Mouse (Mus musculus) left cerebral cortex, postnatal 36 days (tissue): Measurements from ENCODE around the gene Hus1b. TPM values are rescaled to one million over a fixed set of nuclear protein-coding genes. Genes with fewer than 3 reads are reported as not detected.

Experiments used
- DNase-seq, 2 experiments: peaks; one replicate each; pipeline ENCODE4 v3.0.0; 2021 to 2022; ENCODE audit warnings: low spot score in 2 of 2, mixed read lengths in 1 of 2
- intact Hi-C: fragments of 180-260 bp; cut with DNase I; formaldehyde crosslinking; loops from one replicate; pipeline ENCODE4 v1.15.1; 2025
- total RNA-seq, 2 experiments: library from RNA; stranded (reverse); gene quantifications; 2 replicates each; pipeline ENCODE4 v1.2.3; 2021

Gene Hus1b
- under 1 TPM; 0.54 to 0.91 TPM for total RNA-seq

- intact Hi-C loops = no loop called here
- DNase-seq = no peak
These were observed at the start of gene Hus1b for GRCm38 (mm10) chr13:30947540-30947939. Hus1b (minus strand) TSS chr13:30947759.

GRCm38 (mm10) chr13:30994249-30994858, 46.8 kb upstream of the Hus1b start:
- intact Hi-C loops = no loop called here
- DNase-seq = no peak

DNA sequence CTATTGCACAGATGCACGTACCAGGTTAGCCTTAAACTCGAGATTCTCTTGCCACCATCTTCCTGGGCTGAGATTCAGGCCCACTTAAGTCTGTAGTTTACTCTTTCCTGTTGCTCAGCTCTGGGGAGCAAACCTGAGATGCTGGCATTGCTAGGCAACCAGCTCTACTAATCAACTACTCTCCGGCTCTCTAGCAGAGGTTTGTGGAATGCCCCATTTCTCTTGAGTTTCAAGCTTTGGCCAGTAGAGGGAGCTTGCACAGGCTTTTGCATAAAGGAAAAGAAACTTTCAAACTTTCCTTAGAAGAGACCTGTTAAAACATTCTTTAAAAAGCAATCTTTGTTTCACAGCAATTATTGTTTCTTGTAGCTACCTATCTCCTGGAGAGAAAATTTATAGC, 46.3 kb upstream of the Hus1b start:
- peak; percentile 35 to 44 for DNase-seq
- intact Hi-C loops = no loop called here

- intact Hi-C loops = no loop called here
- DNase-seq = no peak
These were observed 42.7 kb upstream of the Hus1b start for GRCm38 (mm10) chr13:30990233-30990632.

GRCm38 (mm10) chr13:30989710-30990109, 42.2 kb upstream of the Hus1b start:
- intact Hi-C loops = loop anchor here (5.0 kb wide), 2 partner anchors 97 to 638 kb away; partner anchors contain the start of gene Foxf2
- DNase-seq = no peak

- DNase-seq = no peak
- intact Hi-C loops = loop anchor here (5.0 kb wide), 2 partner anchors 95 to 640 kb away; partner anchors contain the start of gene Foxf2
These were observed 40.1 kb upstream of the Hus1b start for GRCm38 (mm10) chr13:30987686-30988085.

- intact Hi-C loops = loop anchor here (5.0 kb wide), 2 partner anchors 95 to 640 kb away; partner anchors contain the start of gene Foxf2
- DNase-seq = no peak
These were observed 39.4 kb upstream of the Hus1b start for GRCm38 (mm10) chr13:30986934-30987455.

GRCm38 (mm10) chr13:30985598-30986466, 38.3 kb upstream of the Hus1b start:
- intact Hi-C loops = loop anchor here (5.0 kb wide), 2 partner anchors 94 to 641 kb away; partner anchors contain the start of gene Foxf2
- DNase-seq = peak; percentile 19 to 31

- peak in 1 of 2 experiments; percentile 51 for DNase-seq
- intact Hi-C loops = loop anchor here (5.0 kb wide), 2 partner anchors 93 to 642 kb away; partner anchors contain the start of gene Foxf2
These were observed 37.7 kb upstream of the Hus1b start for GRCm38 (mm10) chr13:30985275-30985597.

DNA sequence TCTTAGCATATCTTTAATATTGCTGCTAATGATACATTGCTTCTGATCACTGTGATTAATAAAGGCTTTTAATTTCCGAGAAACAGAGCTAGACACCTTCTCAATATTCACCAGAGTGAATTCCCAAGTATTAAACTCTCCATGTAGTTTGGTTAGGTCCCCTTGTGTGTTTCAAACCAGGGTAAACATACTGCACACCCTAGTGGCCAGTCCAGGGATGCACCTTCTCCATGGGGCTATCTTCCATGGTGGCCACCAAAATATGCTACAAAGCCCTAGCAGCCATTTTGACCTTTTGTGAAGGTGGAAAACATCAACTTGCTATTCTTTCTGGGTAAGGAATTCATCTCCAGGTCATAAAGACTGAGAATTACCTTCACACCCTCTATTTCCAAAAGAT, 34.1 kb upstream of the Hus1b start:
- DNase-seq = no peak
- intact Hi-C loops = loop anchor here (5.0 kb wide), 1 partner anchor 79 kb away; no protein-coding TSS in a partner anchor

- DNase-seq = peak; percentile 39
- intact Hi-C loops = no loop called here
These were observed 30.7 kb upstream of the Hus1b start for GRCm38 (mm10) chr13:30978224-30978623.

DNA sequence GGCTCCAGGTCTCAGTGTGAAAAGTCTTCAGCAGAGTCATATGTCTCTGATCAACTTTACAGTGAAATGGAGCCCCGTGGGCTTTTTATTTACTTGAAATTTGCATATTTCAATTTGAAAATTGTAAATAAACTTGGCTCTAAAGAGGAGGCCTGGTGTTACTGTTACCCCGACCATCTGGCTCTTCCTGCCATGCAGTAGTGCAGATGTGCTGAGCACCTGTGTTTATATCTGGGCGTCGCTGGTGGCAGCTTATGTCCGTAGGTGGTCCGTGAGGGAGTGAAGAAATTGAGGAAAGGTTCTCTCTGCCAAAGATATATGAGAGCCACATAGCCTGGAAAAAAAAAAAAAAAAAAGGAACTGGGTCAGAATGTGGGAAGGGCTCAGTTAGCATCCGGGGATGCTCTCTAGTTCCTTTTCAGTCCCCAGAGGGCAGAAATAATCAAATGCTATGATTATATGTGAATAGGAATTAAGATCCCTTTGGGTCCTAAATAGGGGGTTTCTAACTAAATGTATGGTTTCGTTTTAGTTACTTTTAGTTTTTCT, 29.1 kb upstream of the Hus1b start:
- intact Hi-C loops = no loop called here
- DNase-seq = no peak

DNA sequence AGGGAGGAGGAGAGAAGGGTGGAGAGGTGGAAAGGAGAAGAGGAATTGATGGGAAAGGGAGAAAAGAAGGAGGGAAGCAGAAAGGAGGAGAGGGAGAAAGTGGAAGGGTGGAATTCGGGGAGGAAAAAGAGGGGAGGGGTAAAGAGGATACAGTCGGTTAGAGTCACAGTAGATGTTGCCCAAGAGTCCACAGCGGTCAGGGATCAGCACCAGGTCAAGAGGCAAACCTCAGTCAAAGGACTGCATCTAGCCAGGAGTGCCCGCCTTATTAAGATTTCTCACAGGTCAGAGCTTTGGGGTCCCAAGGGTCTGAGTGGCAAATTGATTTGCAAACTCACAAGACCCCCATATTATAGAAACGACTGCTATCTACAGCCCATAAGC, 26.7 kb upstream of the Hus1b start:
- intact Hi-C loops = no loop called here
- DNase-seq = no peak

- peak; percentile 84 to 87 for DNase-seq
- intact Hi-C loops = no loop called here
These were observed 26.1 kb upstream of the Hus1b start, which contains the start of the genes Exoc2 and Gm5447 for GRCm38 (mm10) chr13:30973501-30974246. Exoc2 (minus strand) TSS chr13:30974093. Gm5447 (plus strand) TSS chr13:30974204.

- no peak for DNase-seq
- intact Hi-C loops = no loop called here
These were observed 24.5 kb upstream of the Hus1b start for GRCm38 (mm10) chr13:30972102-30972501.

GRCm38 (mm10) chr13:30971047-30971446, 23.5 kb upstream of the Hus1b start:
- DNase-seq = no peak
- intact Hi-C loops = no loop called here

DNA sequence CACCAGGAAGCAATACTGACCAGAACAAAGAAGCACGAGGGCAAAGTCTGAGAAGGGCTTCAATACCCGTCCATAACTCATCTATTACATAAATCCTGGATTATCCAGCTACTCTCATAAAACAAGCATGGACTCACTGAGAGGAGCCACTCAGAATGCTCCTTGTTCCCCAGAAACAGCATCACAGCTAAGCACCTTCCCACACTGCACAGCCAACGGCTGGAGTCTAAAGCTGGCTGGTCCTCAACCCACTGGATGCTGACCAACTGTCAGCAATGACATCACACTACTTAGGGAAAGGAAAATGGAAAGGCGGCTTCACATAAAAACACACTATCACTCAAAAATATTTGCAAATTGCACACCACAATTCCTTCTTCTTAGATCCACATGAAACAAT, 20.8 kb upstream of the Hus1b start:
- no peak for DNase-seq
- intact Hi-C loops = no loop called here

DNA sequence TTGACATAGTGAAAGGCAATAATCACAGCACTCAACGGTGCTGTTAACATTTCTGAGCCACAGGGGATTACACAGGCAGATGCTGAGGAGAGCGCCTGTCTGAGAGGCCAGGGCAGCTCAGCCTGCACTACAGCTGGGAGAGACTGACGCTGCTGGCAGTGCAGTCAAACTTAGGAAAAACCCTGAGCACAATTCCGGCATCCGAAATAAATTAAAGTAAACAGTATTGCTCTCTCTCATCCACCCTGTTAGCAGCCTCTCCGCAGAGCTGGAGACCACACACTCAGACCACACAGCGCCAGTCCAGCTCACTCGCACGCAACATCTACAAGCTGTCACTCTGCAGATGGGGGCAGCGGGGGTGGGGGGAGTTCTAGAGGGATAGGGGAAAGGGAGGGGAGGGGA, 18.9 kb upstream of the Hus1b start:
- intact Hi-C loops = no loop called here
- DNase-seq = no peak

DNA sequence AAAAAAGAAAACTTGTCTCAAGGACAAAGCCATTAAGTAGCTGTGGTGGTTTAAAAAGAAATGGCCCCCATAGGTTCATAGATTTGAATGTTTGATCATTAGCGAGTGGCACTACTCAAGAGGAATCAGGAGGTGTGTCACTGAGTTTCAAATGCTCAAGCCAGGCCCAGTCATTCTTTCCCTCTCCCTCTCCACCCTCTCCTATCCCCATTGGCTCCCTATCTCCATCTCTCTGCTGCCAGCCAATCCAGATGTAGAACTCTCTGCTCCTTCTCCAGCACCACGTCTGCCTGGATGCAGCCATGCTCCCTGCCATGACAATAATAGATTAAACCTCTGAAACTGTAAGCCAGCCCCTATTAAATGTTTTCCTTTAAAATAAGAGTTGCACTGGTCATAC, 14.4 kb upstream of the Hus1b start:
- intact Hi-C loops = no loop called here

More for the DNA sequence above, 14.4 kb upstream of the Hus1b start:
- no peak for DNase-seq
